Mouse (Mus musculus) gastrocnemius, adult 2 months (tissue): ENCODE results near the gene Traip. TPM values are rescaled to one million over a fixed set of nuclear protein-coding genes. Genes with fewer than 3 reads are reported as not detected.
A peak's percentile ranks its signal among the peaks of the same experiment; 100 is the strongest.

Source experiments
- DNase-seq: peaks from one replicate; pipeline ENCODE4 v3.0.0; 2022
- H3K27ac ChIP-seq: fragments of 200-600 bp; 2 replicates; pipeline ENCODE4 v1.8.1; 2022; ENCODE audit warnings: mild to moderate bottlenecking
- H3K4me3 ChIP-seq: fragments of 200-600 bp; 2 replicates; pipeline ENCODE4 v1.8.1; 2022; ENCODE audit warnings: mild to moderate bottlenecking, moderate library complexity
- CTCF ChIP-seq: fragments of 200-600 bp; IDR thresholded peaks from 2 replicates; pipeline ENCODE4 v1.8.1; 2022; ENCODE audit warnings: antibody characterized with exemption, mild to moderate bottlenecking, moderate library complexity
- intact Hi-C: fragments of 180-260 bp; cut with DNase I; formaldehyde crosslinking; loops from one replicate; pipeline ENCODE4 v1.15.1; 2025
- total RNA-seq, 2 experiments: library from RNA; stranded (reverse); gene quantifications; 2 replicates each; pipeline ENCODE4 v1.2.3; 2021

Gene Traip
- total RNA-seq, 2 experiments from 2014 or later, result 0.25 to 0.43 TPM

GRCm38 (mm10) chr9:107917895-107918608 lies 31.9 kb upstream of the Traip start:
- no peak for DNase-seq
- TF ChIP-seq CTCF, result no peak
- intact Hi-C loops, result no loop called here

DNA sequence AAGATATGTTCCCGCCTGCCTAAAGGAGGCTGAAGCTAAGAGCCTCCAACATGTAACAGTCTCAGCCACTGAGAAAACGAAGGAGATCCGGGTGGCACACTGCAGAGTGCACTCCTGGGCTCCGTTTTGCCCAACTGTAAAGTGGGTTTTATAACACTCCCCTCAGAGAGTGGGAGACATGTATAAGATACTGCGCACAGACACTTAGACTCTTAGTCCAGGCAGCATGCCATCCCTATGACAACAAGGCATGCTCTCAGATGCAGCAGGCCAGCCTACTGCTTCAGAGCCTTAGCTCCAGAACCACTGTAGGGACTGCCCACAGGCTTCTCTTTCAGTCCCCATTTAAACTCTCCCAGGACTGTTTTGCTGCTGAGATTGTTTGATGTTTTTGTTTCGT lies 31.1 kb upstream of the Traip start:
- TF ChIP-seq CTCF, result no peak
- Histone ChIP-seq H3K27ac (no peak overlapping the region), H3K4me3 (no peak overlapping the region)
- no peak for DNase-seq
- intact Hi-C loops, result no loop called here

More at GRCm38 (mm10) chr9:107917895-107918608, 31.9 kb upstream of the Traip start:
- Histone ChIP-seq H3K4me3 (no peak overlapping the region), H3K27ac (no peak overlapping the region)

DNA sequence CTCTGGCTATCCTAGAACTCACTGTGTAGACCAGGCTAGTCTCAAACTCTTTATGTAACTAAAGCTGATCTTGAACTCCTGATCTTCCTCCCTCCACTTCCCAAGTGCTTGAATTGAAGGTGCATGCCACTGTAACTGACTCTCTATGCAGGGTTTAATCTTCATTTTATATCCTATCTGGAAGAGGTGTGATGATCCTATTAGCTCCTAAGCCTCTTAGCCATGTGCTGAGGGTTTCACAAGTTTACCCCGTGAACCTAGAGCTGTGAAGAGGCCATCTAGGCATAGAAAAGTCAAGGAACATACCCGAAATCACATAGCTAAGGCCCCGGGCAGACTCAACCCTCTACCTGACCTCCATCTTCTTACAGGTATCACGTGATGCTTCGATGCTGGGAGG lies 30.5 kb upstream of the Traip start:
- TF ChIP-seq CTCF, result no peak
- DNase-seq, result no peak
- intact Hi-C loops, result no loop called here
- H3K27ac ChIP-seq, result no peak overlapping the region
- no peak overlapping the region for H3K4me3 ChIP-seq

GRCm38 (mm10) chr9:107923021-107923420 lies 26.9 kb upstream of the Traip start:
- TF ChIP-seq CTCF, result peak; percentile 48
- intact Hi-C loops, result no loop called here
- no peak overlapping the region for H3K4me3 ChIP-seq
- peak; percentile 54 for DNase-seq
- no peak overlapping the region for H3K27ac ChIP-seq

- intact Hi-C loops, result no loop called here
- DNase-seq, result peak; percentile 78
- no peak; the same call in 1 of the 2 replicates for TF ChIP-seq CTCF
- H3K4me3 ChIP-seq, result peak overlapping the region; percentile 40
- H3K27ac ChIP-seq, result peak overlapping the region; percentile 75
Measured at GRCm38 (mm10) chr9:107923956-107924355, 26.0 kb upstream of the Traip start.

DNA sequence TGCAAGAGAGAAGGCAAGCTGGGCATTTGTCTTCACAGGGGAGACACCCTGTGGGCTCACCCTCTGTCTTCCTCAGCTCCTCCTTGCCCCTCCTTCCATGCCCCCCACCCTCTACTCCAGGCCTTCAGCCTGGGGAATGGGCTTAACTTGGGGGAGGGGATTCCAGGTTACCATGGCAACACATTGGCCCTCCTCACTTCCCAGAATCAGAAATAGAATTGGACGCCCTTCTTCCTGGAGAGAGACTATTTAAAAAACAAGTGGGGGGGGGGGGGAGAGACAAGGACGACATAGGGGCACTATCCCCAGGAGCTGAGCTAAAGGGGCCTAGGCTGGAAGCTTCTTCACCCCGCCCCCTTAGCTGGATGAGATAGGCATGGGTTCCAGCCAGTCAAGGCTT lies 24.7 kb upstream of the Traip start:
- peak overlapping the region; percentile 75; the same call in 1 of the 2 replicates for H3K27ac ChIP-seq
- H3K4me3 ChIP-seq, result no peak overlapping the region
- no peak for DNase-seq
- no peak for TF ChIP-seq CTCF
- intact Hi-C loops, result no loop called here

- TF ChIP-seq CTCF, result no peak
- intact Hi-C loops, result no loop called here
- no peak for DNase-seq
- H3K27ac ChIP-seq, result no peak overlapping the region
- H3K4me3 ChIP-seq, result no peak overlapping the region
Measured at GRCm38 (mm10) chr9:107926920-107927420, 23.0 kb upstream of the Traip start.

DNA sequence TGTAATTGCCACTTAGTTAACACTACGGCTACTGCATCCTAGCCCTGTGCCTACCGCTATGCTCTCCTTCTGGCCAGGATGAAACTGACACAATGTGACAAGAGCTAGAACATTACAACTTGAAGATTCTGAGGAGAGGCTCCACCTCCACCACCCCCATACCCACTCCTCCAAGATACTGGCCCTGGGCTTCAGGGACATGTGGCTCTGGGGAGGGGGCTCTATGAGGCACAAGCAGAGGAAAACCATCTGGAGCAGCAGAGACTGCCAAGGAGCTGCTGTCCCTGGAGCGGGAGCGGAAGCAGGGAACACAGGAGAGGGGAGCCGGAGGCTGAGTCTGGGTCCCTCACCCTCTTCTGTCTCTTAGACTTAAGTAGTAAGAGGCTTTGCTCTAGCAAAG lies 22.2 kb upstream of the Traip start:
- no peak overlapping the region for H3K4me3 ChIP-seq
- H3K27ac ChIP-seq, result no peak overlapping the region
- no peak for DNase-seq
- intact Hi-C loops, result no loop called here
- TF ChIP-seq CTCF, result no peak

GRCm38 (mm10) chr9:107928169-107928568 lies 21.8 kb upstream of the Traip start, which contains the start of gene Actl11:
TSS of gene Actl11 (plus strand) at chr9:107928469.
- intact Hi-C loops, result no loop called here
- DNase-seq, result no peak
- H3K4me3 ChIP-seq, result no peak within 1 kb of the TSS
- no peak for TF ChIP-seq CTCF
- H3K27ac ChIP-seq, result no peak within 1 kb of the TSS

GRCm38 (mm10) chr9:107932221-107932620 lies 17.7 kb upstream of the Traip start:
- DNase-seq, result no peak
- intact Hi-C loops, result no loop called here
- TF ChIP-seq CTCF, result no peak
- H3K27ac ChIP-seq, result no peak overlapping the region
- no peak overlapping the region for H3K4me3 ChIP-seq

DNA sequence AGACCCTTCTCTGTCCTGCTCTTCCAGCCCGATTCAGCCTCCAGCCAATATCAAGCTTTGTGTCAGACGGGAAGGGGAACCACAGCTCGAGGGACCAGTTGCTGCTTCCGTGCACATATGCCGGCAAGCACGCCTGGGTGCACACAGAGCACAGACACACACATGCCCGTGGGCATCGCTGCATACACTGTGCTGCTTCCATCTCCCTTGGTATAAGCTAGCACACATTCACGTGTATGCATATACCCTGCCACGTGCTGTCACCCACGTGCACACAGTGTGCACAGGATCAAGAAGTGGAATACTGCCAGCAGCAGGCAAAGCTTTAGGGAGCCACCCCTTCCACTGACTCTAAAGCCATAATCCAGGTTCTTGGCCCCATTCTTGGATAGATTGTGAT lies 15.8 kb upstream of the Traip start:
- no peak overlapping the region for H3K4me3 ChIP-seq
- intact Hi-C loops, result no loop called here

GRCm38 (mm10) chr9:107935374-107935773 lies 14.6 kb upstream of the Traip start, which contains the start of gene Camkv:
TSS of gene Camkv (plus strand) at chr9:107935674.
- Histone ChIP-seq H3K4me3 (peak within 1 kb of the TSS; percentile 67), H3K27ac (no peak within 1 kb of the TSS; the same call in 1 of the 2 replicates)
- intact Hi-C loops, result no loop called here
- no peak for DNase-seq
- TF ChIP-seq CTCF, result no peak

More for the DNA sequence above, 15.8 kb upstream of the Traip start:
- TF ChIP-seq CTCF, result no peak
- H3K27ac ChIP-seq, result no peak overlapping the region
- no peak for DNase-seq

- DNase-seq, result no peak
- TF ChIP-seq CTCF, result no peak
- intact Hi-C loops, result no loop called here
Measured at GRCm38 (mm10) chr9:107935790-107936214, 14.1 kb upstream of the Traip start.

More at GRCm38 (mm10) chr9:107935790-107936214, 14.1 kb upstream of the Traip start:
- peak overlapping the region; percentile 67 for H3K4me3 ChIP-seq
- no peak overlapping the region; the same call in 1 of the 2 replicates for H3K27ac ChIP-seq
